Mouse (Mus musculus) c-Kit-positive CD71-negative TER-119-negative erythroid progenitor cells, embryonic 14.5 days (primary cell): ENCODE results near the gene Rnf44.

Source experiments
- DNase-seq: peaks from one replicate; pipeline ENCODE4 v3.0.0-alpha.2; 2013; ENCODE audit warnings: low read depth

Gene Rnf44

GRCm38 (mm10) chr13:54686139-54687053, 7.3 kb downstream of the Rnf44 start:
- DNase-seq, result no peak

GRCm38 (mm10) chr13:54685174-54685573, 8.5 kb downstream of the Rnf44 start:
- no peak for DNase-seq

GRCm38 (mm10) chr13:54684140-54684896, 9.4 kb downstream of the Rnf44 start:
- DNase-seq, result no peak

GRCm38 (mm10) chr13:54683301-54683700, 10.4 kb downstream of the Rnf44 start:
- DNase-seq, result no peak

- DNase-seq, result no peak
These were observed 12.4 kb downstream of the Rnf44 start for GRCm38 (mm10) chr13:54681291-54681690.

GRCm38 (mm10) chr13:54680184-54680853, 13.4 kb downstream of the Rnf44 start:
- no peak for DNase-seq

- DNase-seq, result no peak
These were observed 15.4 kb downstream of the Rnf44 start for GRCm38 (mm10) chr13:54678263-54678662.

- no peak for DNase-seq
These were observed 17.7 kb downstream of the Rnf44 start for GRCm38 (mm10) chr13:54675895-54676590.

GRCm38 (mm10) chr13:54670491-54670890, 23.2 kb downstream of the Rnf44 start:
- no peak for DNase-seq

GRCm38 (mm10) chr13:54665062-54665461, 28.6 kb downstream of the Rnf44 start:
- no peak for DNase-seq

GRCm38 (mm10) chr13:54664509-54664908, 29.2 kb downstream of the Rnf44 start:
- no peak for DNase-seq

- no peak for DNase-seq
These were observed 29.7 kb downstream of the Rnf44 start for GRCm38 (mm10) chr13:54663999-54664398.

- DNase-seq, result no peak
These were observed 32.3 kb downstream of the Rnf44 start for GRCm38 (mm10) chr13:54661358-54661757.

GRCm38 (mm10) chr13:54660877-54661276, 32.8 kb downstream of the Rnf44 start:
- no peak for DNase-seq

- no peak for DNase-seq
These were observed 43.2 kb downstream of the Rnf44 start for GRCm38 (mm10) chr13:54650461-54650860.

- no peak for DNase-seq
These were observed 58.7 kb downstream of the Rnf44 start for GRCm38 (mm10) chr13:54635011-54635410.

GRCm38 (mm10) chr13:54632731-54633277, 60.9 kb downstream of the Rnf44 start:
- DNase-seq, result no peak
